8 mouse cellular contexts compared by ENCODE assay signal in the genomic region with DNA sequence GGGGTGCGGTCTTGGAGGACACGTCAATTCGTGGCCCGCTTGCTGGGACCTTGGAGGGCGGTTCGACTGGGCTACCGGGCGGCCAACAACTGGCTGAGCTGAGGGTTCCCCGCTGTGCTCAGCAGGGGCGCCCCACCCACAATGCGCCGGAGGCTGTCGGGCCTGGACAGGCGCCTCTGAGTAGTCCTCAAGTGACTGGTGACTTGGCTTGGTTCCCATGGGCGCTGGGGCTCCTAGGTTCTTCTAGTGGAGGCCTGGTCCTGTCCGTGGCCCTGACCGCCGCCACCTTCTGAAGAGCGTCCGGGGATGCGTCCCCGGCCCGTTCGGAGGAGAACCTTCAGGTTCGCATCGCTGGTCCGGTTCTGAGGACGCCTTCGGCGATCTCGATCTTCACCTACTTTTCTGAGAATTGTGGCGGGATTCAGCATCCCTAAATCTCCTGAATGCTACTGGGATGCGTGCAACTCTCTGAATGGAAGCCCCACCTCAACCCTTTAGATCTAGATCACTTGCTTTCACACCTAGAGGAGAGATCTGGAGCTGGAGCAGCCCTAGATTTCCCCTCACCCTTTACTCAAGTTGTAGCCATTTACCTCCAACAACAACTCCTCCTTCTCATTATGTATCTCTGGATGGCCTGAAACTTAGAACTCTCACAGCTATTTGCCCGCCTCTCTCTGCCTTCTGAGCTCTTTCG. TPM values are rescaled to one million over a fixed set of nuclear protein-coding genes. Genes with fewer than 3 reads are reported as not detected.
DNase-seq lines count a peak whose midpoint lies in the region; ATAC-seq and TF ChIP-seq lines count a peak whose summit lies in the region.

No protein-coding gene starts in this region.

- peak overlapping the region; percentile 79 for H3K4me2 ChIP-seq in kidney, embryonic 15.5 days
- peak overlapping the region; percentile 89 for H3K4me2 ChIP-seq in hindbrain, embryonic 12.5 days (replicated peaks)
- H3K4me2 ChIP-seq in midbrain, embryonic 12.5 days (replicated peaks), result peak overlapping the region; percentile 87

- WGBS in kidney, embryonic 15.5 days, result 2% methylated on average over 35 of the region's 35 CpGs
- 3% methylated on average over 35 of the region's 35 CpGs for WGBS in bone marrow, adult 2 months
- 3% methylated on average over 35 of the region's 35 CpGs for WGBS in hindbrain, embryonic 12.5 days
- 2% methylated on average over 35 of the region's 35 CpGs for WGBS in midbrain, embryonic 12.5 days

- intact Hi-C loops in left cerebral cortex, postnatal 36 days (cut with DNase I), result loop anchor here (5.0 kb wide), 1 partner anchor 79 kb away; no protein-coding TSS in a partner anchor

- no peak for TF ChIP-seq CTCF in bone marrow, adult 2 months (IDR thresholded peaks at IDR 0.05; ENCODE audit: control insufficient read depth, insufficient read depth, low read length)

- peaks cover 41% of the 10 kb centered on the region for H3K4me1 ChIP-seq in kidney, embryonic 15.5 days
- H3K4me1 ChIP-seq in bone marrow, adult 2 months (ENCODE audit: control insufficient read depth, insufficient read depth, low read length), result peaks cover 1% of the 10 kb centered on the region; the same call in 1 of the 2 replicates
- peaks cover 15% of the 10 kb centered on the region for H3K4me1 ChIP-seq in hindbrain, embryonic 12.5 days
- peaks cover 19% of the 10 kb centered on the region for H3K4me1 ChIP-seq in midbrain, embryonic 12.5 days

- peak; percentile 76; the same call in 1 of the 2 replicates for TF ChIP-seq POLR2A in bone marrow, adult 2 months (IDR thresholded peaks at IDR 0.05; ENCODE audit: borderline replicate concordance, control insufficient read depth, low read depth, low read length)

- H3K27me3 ChIP-seq in kidney, embryonic 15.5 days, result no peaks in the 10 kb centered on the region
- H3K27me3 ChIP-seq in hindbrain, embryonic 12.5 days, result no peaks in the 10 kb centered on the region
- no peaks in the 10 kb centered on the region for H3K27me3 ChIP-seq in midbrain, embryonic 12.5 days

- H3K36me3 ChIP-seq in kidney, embryonic 15.5 days, result 0 out of 2 replicates have a peak, but pooled peaks cover 2% of the 10 kb centered on the region
- peaks cover 6% of the 10 kb centered on the region; the same call in 1 of the 2 replicates for H3K36me3 ChIP-seq in hindbrain, embryonic 12.5 days
- no peaks in the 10 kb centered on the region for H3K36me3 ChIP-seq in midbrain, embryonic 12.5 days

- no peak for ATAC-seq in kidney, embryonic 15.5 days (replicated peaks; ENCODE audit: low FRiP score)
- no peak for ATAC-seq in hindbrain, embryonic 12.5 days (ENCODE audit: low FRiP score)
- no peak for ATAC-seq in midbrain, embryonic 12.5 days (ENCODE audit: low FRiP score, low read depth)

- peak overlapping the region; percentile 98 for H3K4me3 ChIP-seq in kidney, embryonic 15.5 days (replicated peaks)
- H3K4me3 ChIP-seq in bone marrow, adult 2 months (replicated peaks; ENCODE audit: control insufficient read depth, low read depth, low read length), result peak overlapping the region; percentile 76
- H3K4me3 ChIP-seq in hindbrain, embryonic 12.5 days, result peak overlapping the region; percentile 96
- peak overlapping the region; percentile 74 for H3K4me3 ChIP-seq in midbrain, embryonic 12.5 days

- peak overlapping the region; percentile 90 for H3K27ac ChIP-seq in kidney, embryonic 15.5 days
- H3K27ac ChIP-seq in bone marrow, adult 2 months (ENCODE audit: control insufficient read depth, insufficient read depth, low read depth, low read length, poor library complexity), result peak overlapping the region; percentile 97
- peak overlapping the region; percentile 61; the same call in 1 of the 2 replicates for H3K27ac ChIP-seq in hindbrain, embryonic 12.5 days
- peak overlapping the region; percentile 26; the same call in 1 of the 2 replicates for H3K27ac ChIP-seq in midbrain, embryonic 12.5 days (replicated peaks)

- DNase-seq in kidney, postnatal 4 days, result no peak
- no peak for DNase-seq in layer of hippocampus, adult 18-20 months (ENCODE audit: low spot score in 2 of 2)
- DNase-seq in left cerebral cortex, postnatal 36 days (ENCODE audit: low spot score in 2 of 2), result no peak
- no peak for DNase-seq in urinary bladder, postnatal 14 days (ENCODE audit: low spot score)

- H3K9me3 ChIP-seq in kidney, embryonic 15.5 days (replicated peaks), result no peaks in the 10 kb centered on the region
- no peaks in the 10 kb centered on the region for H3K9me3 ChIP-seq in hindbrain, embryonic 12.5 days (replicated peaks)
- H3K9me3 ChIP-seq in midbrain, embryonic 12.5 days, result no peaks in the 10 kb centered on the region

- H3K9ac ChIP-seq in kidney, embryonic 15.5 days, result peak overlapping the region; percentile 66
- H3K9ac ChIP-seq in hindbrain, embryonic 12.5 days, result peak overlapping the region; percentile 70
- peak overlapping the region; percentile 65 for H3K9ac ChIP-seq in midbrain, embryonic 12.5 days (replicated peaks)

RNA-seq across cellular contexts. Expression of a gene that starts 0.6 kb away (rescaled TPM):
- polyA plus RNA-seq in kidney, embryonic 15.5 days (2015; fragmentation: Nextera tagmentation; extraction: Ambion mirVana), result 40.0 and 42.2 TPM in 2 replicates
- polyA plus RNA-seq in bone marrow, adult 2 months (2011; ENCODE audit: insufficient read depth, insufficient read length, low replicate concordance, missing spikeins), result 22.0 and 34.5 TPM in 2 replicates
- polyA plus RNA-seq in hindbrain, embryonic 12.5 days (2016; fragmentation: Nextera tagmentation; extraction: Ambion mirVana), result 53.1 and 54.8 TPM in 2 replicates
- 44.3 TPM in 2 replicates for polyA plus RNA-seq in midbrain, embryonic 12.5 days (2016; fragmentation: Nextera tagmentation; extraction: Ambion mirVana)
- total RNA-seq in layer of hippocampus, adult 18-20 months (2021), result 10 to 100 TPM; 32.5 to 37.3 TPM
- total RNA-seq in left cerebral cortex, postnatal 36 days (2021), result 10 to 100 TPM; 27.3 to 27.6 TPM

RNA-seq across cellular contexts. Expression of a gene that starts 45.8 kb away (rescaled TPM):
- 51.7 and 55.7 TPM in 2 replicates for polyA plus RNA-seq in kidney, embryonic 15.5 days (2015; fragmentation: Nextera tagmentation; extraction: Ambion mirVana)
- polyA plus RNA-seq in bone marrow, adult 2 months (2011; ENCODE audit: insufficient read depth, insufficient read length, low replicate concordance, missing spikeins), result 29.7 and 51.9 TPM in 2 replicates
- 73.5 and 76.0 TPM in 2 replicates for polyA plus RNA-seq in hindbrain, embryonic 12.5 days (2016; fragmentation: Nextera tagmentation; extraction: Ambion mirVana)
- polyA plus RNA-seq in midbrain, embryonic 12.5 days (2016; fragmentation: Nextera tagmentation; extraction: Ambion mirVana), result 76.4 and 77.8 TPM in 2 replicates
- total RNA-seq in layer of hippocampus, adult 18-20 months (2021), result 10 to 100 TPM; 70.4 to 72.5 TPM
- 10 to 100 TPM; 71.3 to 78.7 TPM for total RNA-seq in left cerebral cortex, postnatal 36 days (2021)

RNA-seq across cellular contexts. Expression of a gene that starts 45.9 kb away (rescaled TPM):
- 44.1 and 48.7 TPM in 2 replicates for polyA plus RNA-seq in kidney, embryonic 15.5 days (2015; fragmentation: Nextera tagmentation; extraction: Ambion mirVana)
- 19.1 and 26.4 TPM in 2 replicates for polyA plus RNA-seq in bone marrow, adult 2 months (2011; ENCODE audit: insufficient read depth, insufficient read length, low replicate concordance, missing spikeins)
- 53.7 and 56.0 TPM in 2 replicates for polyA plus RNA-seq in hindbrain, embryonic 12.5 days (2016; fragmentation: Nextera tagmentation; extraction: Ambion mirVana)
- 55.6 and 56.8 TPM in 2 replicates for polyA plus RNA-seq in midbrain, embryonic 12.5 days (2016; fragmentation: Nextera tagmentation; extraction: Ambion mirVana)
- 10 to 100 TPM; 48.3 to 51.7 TPM for total RNA-seq in layer of hippocampus, adult 18-20 months (2021)
- 10 to 100 TPM; 48.5 to 53.4 TPM for total RNA-seq in left cerebral cortex, postnatal 36 days (2021)

Comparison
In these comparisons a context has a peak if more than half of its experiments do, and no peak if none do; other contexts are left out.
1. H3K27ac ChIP-seq: peak in every context shown above with its lines; median percentile 97 in bone marrow, adult 2 months; 90 in kidney, embryonic 15.5 days; 61 in hindbrain, embryonic 12.5 days; 26 in midbrain, embryonic 12.5 days.